Mouse (Mus musculus) midbrain, embryonic 15.5 days (tissue): ENCODE results near the gene Prg4. TPM values are rescaled to one million over a fixed set of nuclear protein-coding genes. Genes with fewer than 3 reads are reported as not detected.

ENCODE experiments used
- ATAC-seq: fragments of 200-750 bp; cut with Nextera tagmentation; replicated peaks from 2 replicates; pipeline ENCODE4 v1.8.0; 2017; ENCODE audit warnings: moderate TSS enrichment
- H3K27ac ChIP-seq: fragments of 300-500 bp; sonication (generic); 2 replicates; pipeline ENCODE4 v1.5.1; 2015; ENCODE audit warnings: mild to moderate bottlenecking, inconsistent platforms
- H3K27me3 ChIP-seq: fragments of 300-500 bp; sonication (generic); replicated peaks from 2 replicates; pipeline ENCODE4 v1.6.1; 2015; ENCODE audit warnings: inconsistent platforms
- H3K36me3 ChIP-seq: fragments of 300-500 bp; sonication (generic); replicated peaks from 2 replicates; pipeline ENCODE4 v1.6.1; 2015; ENCODE audit warnings: inconsistent platforms
- H3K4me1 ChIP-seq: fragments of 300-500 bp; sonication (generic); 2 replicates; pipeline ENCODE4 v1.6.1; 2015; ENCODE audit warnings: inconsistent platforms
- H3K4me2 ChIP-seq: fragments of 300-500 bp; sonication (generic); 2 replicates; pipeline ENCODE4 v1.6.1; 2015; ENCODE audit warnings: inconsistent platforms, mild to moderate bottlenecking, moderate library complexity
- H3K4me3 ChIP-seq: fragments of 300-500 bp; sonication (generic); 2 replicates; pipeline ENCODE4 v1.5.1; 2015; ENCODE audit warnings: mild to moderate bottlenecking, inconsistent platforms
- H3K9ac ChIP-seq: fragments of 300-500 bp; sonication (generic); 2 replicates; pipeline ENCODE4 v1.6.1; 2015; ENCODE audit warnings: mild to moderate bottlenecking, inconsistent platforms
- H3K9me3 ChIP-seq: fragments of 300-500 bp; sonication (generic); 2 replicates; pipeline ENCODE4 v1.6.1; 2016; ENCODE audit warnings: inconsistent platforms
- WGBS: fragments of 180-500 bp; shearing (Covaris S2); methylation state at CpG from one replicate; pipeline ENCODE4 v1.1.7; 2015; ENCODE audit warnings: mixed read lengths; 5-methylcytosine and 5-hydroxymethylcytosine counted together
- polyA plus RNA-seq: library from polyadenylated mRNA; unstranded; fragments of >200 nt; fragmentation: Nextera tagmentation; extraction: Ambion mirVana; gene quantifications from 2 replicates; pipeline ENCODE4 v1.2.1, GENCODE M21; 2015

Gene Prg4
- polyA plus RNA-seq: 0.31 and 0.46 TPM in 2 replicates

GRCm38 (mm10) chr1:150466132-150466531, at the start of gene Prg4:
TSS of gene Prg4 (minus strand) at chr1:150466165.
- Histone ChIP-seq H3K4me2 (no peak within 1 kb of the TSS), H3K9me3 (no peaks in the 10 kb centered on the region), H3K4me1 (no peaks in the 10 kb centered on the region), H3K36me3 (no peaks in the 10 kb centered on the region), H3K4me3 (no peak within 1 kb of the TSS), H3K27me3 (no peaks in the 10 kb centered on the region), H3K27ac (no peak within 1 kb of the TSS), H3K9ac (no peak within 1 kb of the TSS)
- no peak for ATAC-seq
- 92% methylated on average over 3 of the region's 3 CpGs for WGBS

- H3K36me3 ChIP-seq: no peaks in the 10 kb centered on the region
- no peak for ATAC-seq
- H3K4me3 ChIP-seq: no peak overlapping the region
- H3K4me2 ChIP-seq: no peak overlapping the region
- H3K27ac ChIP-seq: no peak overlapping the region
- 88% methylated on average over 2 of the region's 2 CpGs for WGBS
- H3K9me3 ChIP-seq: no peaks in the 10 kb centered on the region
- no peaks in the 10 kb centered on the region for H3K4me1 ChIP-seq
- no peak overlapping the region for H3K9ac ChIP-seq
- H3K27me3 ChIP-seq: no peaks in the 10 kb centered on the region
Observed at GRCm38 (mm10) chr1:150513041-150513440, 47.1 kb upstream of the Prg4 start.

- WGBS: 72% methylated on average over 2 of the region's 2 CpGs
Observed at GRCm38 (mm10) chr1:150505794-150506193, 39.8 kb upstream of the Prg4 start.

GRCm38 (mm10) chr1:150503321-150503720, 37.4 kb upstream of the Prg4 start:
- no peak for ATAC-seq
- no peaks in the 10 kb centered on the region for H3K27me3 ChIP-seq
- no peak overlapping the region for H3K4me3 ChIP-seq
- H3K27ac ChIP-seq: no peak overlapping the region
- H3K36me3 ChIP-seq: no peaks in the 10 kb centered on the region
- no peak overlapping the region for H3K4me2 ChIP-seq
- no peak overlapping the region for H3K9ac ChIP-seq
- H3K9me3 ChIP-seq: 0 out of 2 replicates have a peak, but pooled peaks cover 2% of the 10 kb centered on the region
- no peaks in the 10 kb centered on the region for H3K4me1 ChIP-seq
- 82% methylated on average over 4 of the region's 4 CpGs for WGBS

More at GRCm38 (mm10) chr1:150505794-150506193, 39.8 kb upstream of the Prg4 start:
- Histone ChIP-seq H3K4me3 (no peak overlapping the region), H3K9me3 (no peaks in the 10 kb centered on the region), H3K27me3 (no peaks in the 10 kb centered on the region), H3K36me3 (no peaks in the 10 kb centered on the region), H3K27ac (no peak overlapping the region), H3K4me1 (no peaks in the 10 kb centered on the region), H3K4me2 (no peak overlapping the region), H3K9ac (no peak overlapping the region)
- ATAC-seq: no peak

- Histone ChIP-seq H3K27me3 (no peaks in the 10 kb centered on the region), H3K9me3 (0 out of 2 replicates have a peak, but pooled peaks cover 5% of the 10 kb centered on the region), H3K4me1 (no peaks in the 10 kb centered on the region), H3K4me2 (no peak overlapping the region), H3K4me3 (no peak overlapping the region), H3K27ac (no peak overlapping the region), H3K9ac (no peak overlapping the region), H3K36me3 (no peaks in the 10 kb centered on the region)
- no peak for ATAC-seq
- WGBS: 87% methylated on average over 2 of the region's 2 CpGs
Observed at GRCm38 (mm10) chr1:150498177-150498576, 32.2 kb upstream of the Prg4 start.

- 68% methylated on average over 2 of the region's 2 CpGs for WGBS
- Histone ChIP-seq H3K27ac (no peak overlapping the region), H3K9ac (no peak overlapping the region), H3K36me3 (no peaks in the 10 kb centered on the region), H3K4me2 (no peak overlapping the region), H3K27me3 (no peaks in the 10 kb centered on the region), H3K4me3 (no peak overlapping the region), H3K9me3 (0 out of 2 replicates have a peak, but pooled peaks cover 5% of the 10 kb centered on the region), H3K4me1 (no peaks in the 10 kb centered on the region)
- ATAC-seq: no peak
Observed at GRCm38 (mm10) chr1:150497690-150498089, 31.7 kb upstream of the Prg4 start.

- ATAC-seq: no peak
- Histone ChIP-seq H3K9ac (no peak overlapping the region), H3K27ac (no peak overlapping the region), H3K36me3 (no peaks in the 10 kb centered on the region), H3K27me3 (no peaks in the 10 kb centered on the region), H3K4me2 (no peak overlapping the region), H3K4me3 (no peak overlapping the region), H3K4me1 (no peaks in the 10 kb centered on the region), H3K9me3 (0 out of 2 replicates have a peak, but pooled peaks cover 5% of the 10 kb centered on the region)
- WGBS: 82% methylated on average over 6 of the region's 6 CpGs
Observed at GRCm38 (mm10) chr1:150496626-150497302, 30.8 kb upstream of the Prg4 start.

- Histone ChIP-seq H3K4me3 (no peak overlapping the region), H3K27me3 (no peaks in the 10 kb centered on the region), H3K36me3 (no peaks in the 10 kb centered on the region), H3K4me2 (no peak overlapping the region), H3K9me3 (no peaks in the 10 kb centered on the region), H3K4me1 (no peaks in the 10 kb centered on the region), H3K9ac (no peak overlapping the region), H3K27ac (no peak overlapping the region)
- 91% methylated on average over 2 of the region's 2 CpGs for whole genome bisulfite sequencing
- no peak for ATAC-seq
Observed at GRCm38 (mm10) chr1:150489148-150489547, 23.2 kb upstream of the Prg4 start.

GRCm38 (mm10) chr1:150480674-150481073, 14.7 kb upstream of the Prg4 start:
- Histone ChIP-seq H3K27ac (no peak overlapping the region), H3K4me2 (no peak overlapping the region), H3K9me3 (no peaks in the 10 kb centered on the region), H3K9ac (no peak overlapping the region), H3K4me3 (no peak overlapping the region), H3K36me3 (no peaks in the 10 kb centered on the region), H3K4me1 (no peaks in the 10 kb centered on the region), H3K27me3 (no peaks in the 10 kb centered on the region)
- no peak for ATAC-seq
- 88% methylated on average over 5 of the region's 5 CpGs for WGBS

GRCm38 (mm10) chr1:150472525-150472924, 6.6 kb upstream of the Prg4 start:
- Histone ChIP-seq H3K36me3 (no peaks in the 10 kb centered on the region), H3K4me2 (no peak overlapping the region), H3K27me3 (no peaks in the 10 kb centered on the region), H3K4me1 (no peaks in the 10 kb centered on the region), H3K27ac (no peak overlapping the region), H3K9me3 (no peaks in the 10 kb centered on the region), H3K4me3 (no peak overlapping the region), H3K9ac (no peak overlapping the region)
- 87% methylated on average over 7 of the region's 7 CpGs for WGBS
- no peak for ATAC-seq

- Histone ChIP-seq H3K4me3 (no peak overlapping the region), H3K27ac (no peak overlapping the region), H3K4me2 (no peak overlapping the region), H3K4me1 (no peaks in the 10 kb centered on the region), H3K9ac (no peak overlapping the region), H3K27me3 (no peaks in the 10 kb centered on the region), H3K36me3 (no peaks in the 10 kb centered on the region), H3K9me3 (no peaks in the 10 kb centered on the region)
- no peak for ATAC-seq
- WGBS: 91% methylated on average over 3 of the region's 3 CpGs
Observed at GRCm38 (mm10) chr1:150469992-150470391, 4.0 kb upstream of the Prg4 start.

GRCm38 (mm10) chr1:150465364-150465763, 601 bp downstream of the Prg4 start:
- Histone ChIP-seq H3K9me3 (no peaks in the 10 kb centered on the region), H3K4me2 (no peak overlapping the region), H3K4me3 (no peak overlapping the region), H3K27ac (no peak overlapping the region), H3K36me3 (no peaks in the 10 kb centered on the region), H3K9ac (no peak overlapping the region), H3K27me3 (no peaks in the 10 kb centered on the region), H3K4me1 (no peaks in the 10 kb centered on the region)
- WGBS: 87% methylated on average over 10 of the region's 10 CpGs
- ATAC-seq: no peak

GRCm38 (mm10) chr1:150463691-150464090, 2.3 kb downstream of the Prg4 start:
- no peak for ATAC-seq
- no peak overlapping the region for H3K9ac ChIP-seq
- no peaks in the 10 kb centered on the region for H3K27me3 ChIP-seq
- no peak overlapping the region for H3K4me3 ChIP-seq
- no peaks in the 10 kb centered on the region for H3K4me1 ChIP-seq
- no peak overlapping the region for H3K4me2 ChIP-seq
- 85% methylated on average over 4 of the region's 4 CpGs for WGBS
- H3K27ac ChIP-seq: no peak overlapping the region
- no peaks in the 10 kb centered on the region for H3K9me3 ChIP-seq
- H3K36me3 ChIP-seq: no peaks in the 10 kb centered on the region
